Mouse (Mus musculus): ENCODE results near the gene Abcb9. TPM values are rescaled to one million over a fixed set of nuclear protein-coding genes. Genes with fewer than 3 reads are reported as not detected.

The Abcb9 gene
- polyA plus RNA-seq, 1 experiment from 2014 or later = 2.1 TPM

DNA sequence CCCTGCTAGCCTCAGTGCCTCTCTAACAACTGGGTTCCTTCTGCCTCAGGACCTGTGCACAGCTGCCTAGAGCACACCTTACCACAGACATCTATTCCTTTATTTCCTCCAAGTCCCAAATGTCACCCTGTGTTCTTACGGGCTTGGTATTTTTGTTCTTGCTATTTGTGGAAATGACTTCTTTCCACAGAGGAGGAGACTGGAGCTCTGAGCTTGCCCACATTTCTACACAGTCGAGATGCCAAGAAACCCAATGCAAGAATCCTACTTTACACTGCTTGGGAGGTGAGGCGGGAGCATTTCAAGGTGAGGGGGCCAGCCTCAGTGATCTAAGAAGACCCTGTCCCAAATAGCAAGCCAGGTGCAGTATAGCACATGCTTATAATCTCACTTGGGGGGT is 10.1 kb downstream of the Abcb9 start:
- no peaks in the 10 kb centered on the region for H3K36me3 ChIP-seq (ENCODE audit: control insufficient read depth, insufficient read depth, low read length)
- no peaks in the 10 kb centered on the region for H3K27me3 ChIP-seq (replicated peaks; ENCODE audit: control insufficient read depth, insufficient read depth, low read length)
- H3K4me1 ChIP-seq (ENCODE audit: control insufficient read depth, insufficient read depth, low read length) = no peaks in the 10 kb centered on the region
- H3K4me3 ChIP-seq (ENCODE audit: low read depth, low read length) = no peak overlapping the region
- H3K27ac ChIP-seq (replicated peaks; ENCODE audit: low read depth, low read length) = no peak overlapping the region
- no peak overlapping the region for H3K9ac ChIP-seq (ENCODE audit: low read depth, low read length)
- no peak overlapping the region for H3K4me2 ChIP-seq (ENCODE audit: low read depth, low read length)
- no peaks in the 10 kb centered on the region for H3K9me3 ChIP-seq (ENCODE audit: control insufficient read depth, low read length)
- ATAC-seq (ENCODE audit: low read depth) (no peak), DNase-seq (ENCODE audit: low spot score) (no peak)
- 79% methylated on average over 3 of the region's 3 CpGs for WGBS

DNA sequence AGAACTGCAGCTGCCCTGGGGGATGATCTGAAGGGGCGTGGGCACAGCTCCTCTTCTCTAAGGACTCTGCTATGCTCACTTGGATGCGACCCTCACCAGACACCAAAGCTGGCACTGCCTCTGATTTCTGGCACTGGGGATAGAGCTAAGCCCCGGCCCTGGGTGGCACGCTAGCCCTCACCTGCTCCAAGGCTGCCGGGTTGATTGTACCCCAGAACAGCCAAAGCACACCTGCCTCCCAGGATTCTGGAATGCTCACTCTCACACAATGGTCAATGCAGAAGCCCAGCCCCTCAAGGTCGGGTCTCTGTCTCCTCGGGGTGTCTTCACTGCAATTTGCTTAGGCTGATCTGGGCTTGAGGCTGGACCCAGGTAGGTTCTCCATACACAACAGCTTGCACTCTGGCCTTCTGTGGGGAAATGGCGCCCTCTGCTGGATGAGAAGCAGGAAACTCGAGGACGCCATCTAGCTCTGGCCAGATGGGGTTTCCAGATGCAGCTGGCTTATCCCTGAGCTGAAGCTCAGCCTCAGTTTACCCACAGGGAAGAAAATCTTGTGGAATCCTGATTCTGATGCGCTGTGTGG is 10.9 kb downstream of the Abcb9 start:
- no peak overlapping the region for H3K4me2 ChIP-seq (ENCODE audit: low read depth, low read length)
- peak; percentile 81 for DNase-seq (ENCODE audit: low spot score)
- H3K9ac ChIP-seq (ENCODE audit: low read depth, low read length) = no peak overlapping the region
- no peaks in the 10 kb centered on the region for H3K9me3 ChIP-seq (ENCODE audit: control insufficient read depth, low read length)
- H3K36me3 ChIP-seq (ENCODE audit: control insufficient read depth, insufficient read depth, low read length) = no peaks in the 10 kb centered on the region
- no peaks in the 10 kb centered on the region for H3K27me3 ChIP-seq (replicated peaks; ENCODE audit: control insufficient read depth, insufficient read depth, low read length)
- H3K4me3 ChIP-seq (ENCODE audit: low read depth, low read length) = no peak overlapping the region
- no peak overlapping the region for H3K27ac ChIP-seq (replicated peaks; ENCODE audit: low read depth, low read length)
- H3K4me1 ChIP-seq (ENCODE audit: control insufficient read depth, insufficient read depth, low read length) = no peaks in the 10 kb centered on the region
- WGBS = 43% methylated on average over 11 of the region's 11 CpGs
- peak; percentile 79; the same call in 1 of the 2 replicates for ATAC-seq (ENCODE audit: low read depth)

DNA sequence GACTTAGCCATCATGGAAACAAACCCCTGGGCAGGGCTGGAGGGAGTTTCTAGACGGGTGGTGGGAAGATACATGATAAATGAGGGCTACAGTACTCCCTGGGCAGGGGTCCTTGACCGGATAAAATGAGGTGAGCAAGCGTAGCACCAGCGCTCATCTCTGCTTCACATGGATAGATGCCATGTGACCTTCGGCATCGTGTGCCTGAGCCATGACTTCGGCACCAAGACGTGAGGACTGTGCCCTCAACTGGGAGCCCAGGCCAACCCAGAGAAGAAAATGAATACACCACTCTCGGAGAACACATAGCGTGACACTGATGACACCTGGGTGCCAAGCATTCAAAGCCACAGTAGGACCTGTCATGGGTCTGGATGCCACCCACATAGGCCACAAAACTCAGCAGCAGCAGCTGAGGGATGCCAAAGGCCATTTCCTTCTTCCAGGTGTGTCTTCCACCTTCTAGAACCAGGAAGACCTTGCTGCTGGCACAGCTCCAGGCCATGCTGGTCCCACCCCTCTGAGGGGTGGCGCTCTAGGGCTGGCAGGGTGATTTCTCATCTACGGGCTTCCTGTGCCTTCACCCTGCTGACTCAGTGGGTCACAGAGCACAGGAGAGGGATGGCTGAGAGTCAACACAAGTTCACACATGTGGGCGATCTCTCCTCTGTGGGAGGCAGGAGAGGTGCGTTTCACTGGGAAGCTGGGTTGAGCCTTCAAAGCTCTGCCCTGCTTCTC is 11.6 kb downstream of the Abcb9 start:
- no peaks in the 10 kb centered on the region for H3K9me3 ChIP-seq (ENCODE audit: control insufficient read depth, low read length)
- no peak overlapping the region for H3K27ac ChIP-seq (replicated peaks; ENCODE audit: low read depth, low read length)
- 81% methylated on average over 14 of the region's 14 CpGs for WGBS
- no peaks in the 10 kb centered on the region for H3K36me3 ChIP-seq (ENCODE audit: control insufficient read depth, insufficient read depth, low read length)
- 0 out of 2 replicates have a peak, but pooled peaks have one; percentile 1 for ATAC-seq (ENCODE audit: low read depth)
- no peak for DNase-seq (ENCODE audit: low spot score)
- no peak overlapping the region for H3K4me3 ChIP-seq (ENCODE audit: low read depth, low read length)
- 0 out of 2 replicates have a peak, but pooled peaks cover under 1% of the 10 kb centered on the region for H3K4me1 ChIP-seq (ENCODE audit: control insufficient read depth, insufficient read depth, low read length)
- no peak overlapping the region for H3K9ac ChIP-seq (ENCODE audit: low read depth, low read length)
- no peak overlapping the region for H3K4me2 ChIP-seq (ENCODE audit: low read depth, low read length)
- H3K27me3 ChIP-seq (replicated peaks; ENCODE audit: control insufficient read depth, insufficient read depth, low read length) = no peaks in the 10 kb centered on the region

- no peak for DNase-seq (ENCODE audit: low spot score)
- no peak overlapping the region for H3K4me2 ChIP-seq (ENCODE audit: low read depth, low read length)
- no peaks in the 10 kb centered on the region for H3K9me3 ChIP-seq (ENCODE audit: control insufficient read depth, low read length)
- H3K36me3 ChIP-seq (ENCODE audit: control insufficient read depth, insufficient read depth, low read length) = no peaks in the 10 kb centered on the region
- no peak overlapping the region for H3K4me3 ChIP-seq (ENCODE audit: low read depth, low read length)
- H3K9ac ChIP-seq (ENCODE audit: low read depth, low read length) = no peak overlapping the region
- 85% methylated on average over 17 of the region's 17 CpGs for WGBS
- no peaks in the 10 kb centered on the region for H3K27me3 ChIP-seq (replicated peaks; ENCODE audit: control insufficient read depth, insufficient read depth, low read length)
- H3K27ac ChIP-seq (replicated peaks; ENCODE audit: low read depth, low read length) = no peak overlapping the region
- no peak for ATAC-seq (ENCODE audit: low read depth)
- H3K4me1 ChIP-seq (ENCODE audit: control insufficient read depth, insufficient read depth, low read length) = peaks cover 5% of the 10 kb centered on the region; the same call in 1 of the 2 replicates
These were observed 12.5 kb downstream of the Abcb9 start for GRCm38 (mm10) chr5:124082941-124083688.

GRCm38 (mm10) chr5:124082447-124082846 is 13.2 kb downstream of the Abcb9 start:
- Histone ChIP-seq H3K36me3 (ENCODE audit: control insufficient read depth, insufficient read depth, low read length) (no peaks in the 10 kb centered on the region), H3K4me2 (ENCODE audit: low read depth, low read length) (no peak overlapping the region), H3K9me3 (ENCODE audit: control insufficient read depth, low read length) (no peaks in the 10 kb centered on the region), H3K4me1 (ENCODE audit: control insufficient read depth, insufficient read depth, low read length) (peaks cover 5% of the 10 kb centered on the region; the same call in 1 of the 2 replicates), H3K4me3 (ENCODE audit: low read depth, low read length) (no peak overlapping the region), H3K27me3 (replicated peaks; ENCODE audit: control insufficient read depth, insufficient read depth, low read length) (no peaks in the 10 kb centered on the region), H3K9ac (ENCODE audit: low read depth, low read length) (no peak overlapping the region), H3K27ac (replicated peaks; ENCODE audit: low read depth, low read length) (no peak overlapping the region)
- 71% methylated on average over 10 of the region's 10 CpGs for whole genome bisulfite sequencing
- ATAC-seq (ENCODE audit: low read depth) (no peak), DNase-seq (ENCODE audit: low spot score) (no peak)

DNA sequence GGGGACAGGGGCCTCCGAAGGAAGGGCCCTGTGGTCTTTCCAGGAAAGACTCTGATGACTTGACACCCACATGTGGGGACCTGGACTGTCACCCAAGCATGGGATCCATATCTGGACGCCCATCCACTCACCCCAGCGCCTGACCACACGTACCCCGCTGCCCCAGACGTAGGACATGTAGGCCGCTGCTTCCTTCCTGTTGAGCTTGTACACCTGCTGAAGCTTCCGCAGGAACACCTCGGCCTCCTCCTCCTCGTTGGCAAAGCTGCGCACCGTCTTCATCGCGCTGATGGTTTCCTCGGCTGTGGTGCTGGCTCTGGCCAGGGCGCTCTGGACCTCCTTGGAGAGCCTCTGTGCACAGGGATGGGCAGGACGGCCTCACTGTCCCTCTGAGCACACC is 15.7 kb downstream of the Abcb9 start:
- Histone ChIP-seq H3K9me3 (ENCODE audit: control insufficient read depth, low read length) (no peaks in the 10 kb centered on the region), H3K9ac (ENCODE audit: low read depth, low read length) (no peak overlapping the region), H3K36me3 (ENCODE audit: control insufficient read depth, insufficient read depth, low read length) (no peaks in the 10 kb centered on the region), H3K4me3 (ENCODE audit: low read depth, low read length) (no peak overlapping the region), H3K4me2 (ENCODE audit: low read depth, low read length) (no peak overlapping the region), H3K27ac (replicated peaks; ENCODE audit: low read depth, low read length) (no peak overlapping the region), H3K4me1 (ENCODE audit: control insufficient read depth, insufficient read depth, low read length) (peaks cover 5% of the 10 kb centered on the region; the same call in 1 of the 2 replicates), H3K27me3 (replicated peaks; ENCODE audit: control insufficient read depth, insufficient read depth, low read length) (no peaks in the 10 kb centered on the region)
- DNase-seq (ENCODE audit: low spot score) = no peak
- ATAC-seq (ENCODE audit: low read depth) = no peak
- 90% methylated on average over 15 of the region's 17 CpGs for WGBS

DNA sequence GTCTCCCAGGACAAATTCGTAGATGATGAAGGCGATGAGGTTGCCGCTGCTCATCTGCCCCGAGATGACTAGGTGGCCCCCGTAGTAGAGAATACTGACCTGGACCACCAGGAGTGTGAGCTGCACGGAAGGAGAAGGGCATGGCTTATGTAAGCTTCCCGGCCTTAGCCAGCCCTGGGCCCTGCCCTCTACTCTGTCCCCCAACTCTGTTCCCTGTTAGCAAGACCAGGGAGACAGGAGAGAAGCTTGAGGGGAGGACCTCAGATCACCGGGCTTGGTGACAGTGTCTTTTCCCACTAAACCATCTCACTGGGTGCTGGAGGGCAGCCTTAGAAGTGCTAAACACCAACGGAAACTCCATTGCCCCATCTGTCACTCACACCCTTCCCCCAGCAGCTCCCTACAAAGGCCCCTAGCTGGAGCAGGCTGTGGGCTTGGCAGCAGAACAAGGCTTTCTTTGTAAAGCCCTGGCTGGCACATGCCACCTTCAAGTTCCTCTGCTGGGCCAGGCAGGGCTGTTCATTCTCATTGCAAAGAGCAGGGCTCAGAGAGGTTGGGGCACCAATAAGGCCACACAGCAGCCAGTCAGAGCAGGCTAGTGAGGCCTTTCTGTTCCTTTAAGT is 16.7 kb downstream of the Abcb9 start:
- no peak overlapping the region for H3K9ac ChIP-seq (ENCODE audit: low read depth, low read length)
- no peak overlapping the region for H3K4me2 ChIP-seq (ENCODE audit: low read depth, low read length)
- H3K4me3 ChIP-seq (ENCODE audit: low read depth, low read length) = no peak overlapping the region
- H3K4me1 ChIP-seq (ENCODE audit: control insufficient read depth, insufficient read depth, low read length) = peaks cover 5% of the 10 kb centered on the region; the same call in 1 of the 2 replicates
- H3K36me3 ChIP-seq (ENCODE audit: control insufficient read depth, insufficient read depth, low read length) = no peaks in the 10 kb centered on the region
- ATAC-seq (ENCODE audit: low read depth) = peak; percentile 62; the same call in 1 of the 2 replicates
- 54% methylated on average over 9 of the region's 9 CpGs for WGBS
- peak; percentile 84 for DNase-seq (ENCODE audit: low spot score)
- H3K27ac ChIP-seq (replicated peaks; ENCODE audit: low read depth, low read length) = peak overlapping the region; percentile 65; the same call in 1 of the 2 replicates
- no peaks in the 10 kb centered on the region for H3K9me3 ChIP-seq (ENCODE audit: control insufficient read depth, low read length)
- no peaks in the 10 kb centered on the region for H3K27me3 ChIP-seq (replicated peaks; ENCODE audit: control insufficient read depth, insufficient read depth, low read length)

DNA sequence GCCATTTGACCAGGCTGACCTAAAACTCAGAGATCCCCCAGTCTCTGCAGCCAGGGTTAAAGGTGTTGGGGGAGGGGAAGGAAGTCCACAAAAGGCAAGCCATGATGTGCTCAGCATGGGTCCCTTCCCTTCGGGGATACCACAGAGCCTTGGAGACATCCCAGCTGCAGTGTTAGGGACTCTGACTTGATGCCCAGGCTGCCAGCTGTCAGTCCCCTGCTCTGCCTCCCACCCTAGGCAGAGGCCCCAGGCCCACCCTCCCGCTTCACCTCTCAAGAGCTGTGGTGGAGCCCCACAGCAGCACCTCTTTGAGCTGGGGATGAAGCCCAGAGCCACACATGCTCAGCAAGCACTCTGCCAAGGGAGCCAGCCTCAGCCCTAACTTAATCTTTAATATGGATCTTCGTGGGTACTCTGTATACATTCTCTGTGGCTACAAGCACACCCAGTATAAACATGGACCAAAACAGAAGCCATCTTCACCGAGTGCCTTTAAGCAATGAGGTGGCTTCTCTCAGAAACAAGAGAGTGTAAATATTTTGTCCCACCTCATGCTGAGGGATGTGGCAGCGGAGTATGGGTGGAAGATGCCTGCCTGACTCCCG is 17.6 kb downstream of the Abcb9 start:
- 56% methylated on average over 5 of the region's 6 CpGs for WGBS
- Histone ChIP-seq H3K36me3 (ENCODE audit: control insufficient read depth, insufficient read depth, low read length) (no peaks in the 10 kb centered on the region), H3K9me3 (ENCODE audit: control insufficient read depth, low read length) (no peaks in the 10 kb centered on the region), H3K4me3 (ENCODE audit: low read depth, low read length) (no peak overlapping the region), H3K27me3 (replicated peaks; ENCODE audit: control insufficient read depth, insufficient read depth, low read length) (no peaks in the 10 kb centered on the region), H3K4me1 (ENCODE audit: control insufficient read depth, insufficient read depth, low read length) (peaks cover 5% of the 10 kb centered on the region; the same call in 1 of the 2 replicates), H3K27ac (replicated peaks; ENCODE audit: low read depth, low read length) (peak overlapping the region; percentile 65; the same call in 1 of the 2 replicates), H3K4me2 (ENCODE audit: low read depth, low read length) (no peak overlapping the region), H3K9ac (ENCODE audit: low read depth, low read length) (no peak overlapping the region)
- DNase-seq (ENCODE audit: low spot score) (no peak), ATAC-seq (ENCODE audit: low read depth) (no peak)

Data from embryonic facial prominence, embryonic 14.5 days (tissue).